Mouse (Mus musculus): ENCODE measurements around the gene Dync1i2. TPM values are rescaled to one million over a fixed set of nuclear protein-coding genes. Genes with fewer than 3 reads are reported as not detected.

Gene Dync1i2
- polyA plus RNA-seq, 1 experiment: 52.1 TPM

DNA sequence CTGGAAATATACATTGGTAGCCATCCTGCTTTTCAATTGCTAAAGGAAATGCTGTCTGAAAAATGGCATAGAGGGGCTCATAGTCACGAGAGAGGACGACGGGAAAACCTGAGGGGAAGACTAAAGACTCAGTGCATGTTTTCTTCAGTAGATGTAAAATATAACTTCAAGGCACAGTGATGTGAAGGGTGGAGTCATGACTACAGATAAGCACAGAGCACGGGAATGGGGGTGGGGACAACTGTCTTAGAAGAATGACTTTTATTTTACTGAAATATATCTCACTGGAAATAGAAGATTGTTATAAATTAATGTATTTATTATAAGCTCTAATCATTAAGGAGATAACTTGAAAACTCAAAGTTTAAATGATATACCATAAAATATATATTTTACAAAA lies 58.6 kb downstream of the Dync1i2 start:
- Histone ChIP-seq H3K36me3 (ENCODE audit: control insufficient read depth, insufficient read depth) (peaks cover 20% of the 10 kb centered on the region), H3K79me3 (ENCODE audit: low read depth) (no peaks in the 10 kb centered on the region)

DNA sequence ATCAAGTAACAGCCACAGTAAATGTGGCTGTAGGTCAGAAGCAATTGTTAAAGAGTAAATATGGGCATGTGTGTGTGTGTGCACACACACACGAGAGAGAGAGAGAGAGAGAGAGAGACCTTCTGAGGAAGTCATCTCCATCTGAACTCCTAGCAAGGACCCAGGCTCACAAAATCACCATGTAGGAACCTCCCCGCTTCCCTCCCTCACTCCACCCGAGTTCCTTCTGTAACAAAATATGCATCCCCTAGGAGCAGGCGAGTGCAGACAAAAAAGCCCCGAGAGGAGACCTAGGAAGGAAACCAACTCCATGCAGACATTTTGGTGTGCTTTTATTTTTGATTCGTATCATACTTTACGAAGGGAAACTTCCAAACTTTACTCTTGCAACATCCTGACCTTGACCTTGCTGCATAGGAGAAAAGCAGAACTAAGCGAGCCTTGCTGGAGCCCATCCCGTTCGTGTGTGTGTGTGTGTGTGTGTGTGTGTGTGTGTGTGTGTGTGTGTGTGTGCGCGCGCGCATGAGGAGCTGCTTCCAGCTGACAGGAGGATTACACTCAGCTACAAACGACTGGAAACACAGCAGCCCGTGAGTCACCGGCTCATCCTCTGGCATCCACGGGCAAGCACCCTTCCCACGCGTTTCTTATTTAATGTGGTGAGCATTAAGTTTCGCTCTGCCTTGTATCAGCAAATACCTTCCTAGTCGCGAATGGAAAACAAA lies 62.6 kb downstream of the Dync1i2 start:
- no peaks in the 10 kb centered on the region for H3K79me2 ChIP-seq (ENCODE audit: control insufficient read depth, insufficient read depth)
- no peak overlapping the region for H3ac ChIP-seq (ENCODE audit: control insufficient read depth, insufficient read length, low read depth)
- H3K36me3 ChIP-seq (ENCODE audit: control insufficient read depth, insufficient read depth): peaks cover 9% of the 10 kb centered on the region
- H3K79me3 ChIP-seq (ENCODE audit: low read depth): no peaks in the 10 kb centered on the region
- H3K27me3 ChIP-seq (ENCODE audit: control insufficient read depth, insufficient read depth, insufficient read length): no peaks in the 10 kb centered on the region
- TF ChIP-seq MYOG (IDR thresholded peaks at IDR 0.05; ENCODE audit: control insufficient read depth, extremely low read depth, insufficient read length) (no peak), MAX (IDR thresholded peaks at IDR 0.05) (no peak), CEBPB (IDR thresholded peaks at IDR 0.05; ENCODE audit: low read depth) (no peak), CTCF (IDR thresholded peaks at IDR 0.05; ENCODE audit: control insufficient read depth, insufficient read depth, insufficient read length) (no peak), MYOD1 (IDR thresholded peaks at IDR 0.05; ENCODE audit: control insufficient read depth, insufficient read length, low read depth) (no peak), FOSL1 (IDR thresholded peaks at IDR 0.05; ENCODE audit: insufficient read depth, low read length, poor library complexity, severe bottlenecking) (no peak), USF1 (IDR thresholded peaks at IDR 0.05; ENCODE audit: low read depth) (no peak)
- no peak overlapping the region for H3K4me3 ChIP-seq (ENCODE audit: insufficient read depth, poor library complexity, severe bottlenecking)

More for the DNA sequence above, 58.6 kb downstream of the Dync1i2 start:
- TF ChIP-seq CTCF (IDR thresholded peaks at IDR 0.05; ENCODE audit: control insufficient read depth, insufficient read depth, insufficient read length): no peak
- no peak for TF ChIP-seq CEBPB (IDR thresholded peaks at IDR 0.05; ENCODE audit: low read depth)
- no peak for TF ChIP-seq MYOG (IDR thresholded peaks at IDR 0.05; ENCODE audit: control insufficient read depth, extremely low read depth, insufficient read length)
- TF ChIP-seq FOSL1 (IDR thresholded peaks at IDR 0.05; ENCODE audit: insufficient read depth, low read length, poor library complexity, severe bottlenecking): no peak
- TF ChIP-seq USF1 (IDR thresholded peaks at IDR 0.05; ENCODE audit: low read depth): no peak
- TF ChIP-seq MYOD1 (IDR thresholded peaks at IDR 0.05; ENCODE audit: control insufficient read depth, insufficient read length, low read depth): no peak
- Histone ChIP-seq H3K4me3 (ENCODE audit: insufficient read depth, poor library complexity, severe bottlenecking) (no peak overlapping the region), H3ac (ENCODE audit: control insufficient read depth, insufficient read length, low read depth) (no peak overlapping the region), H3K79me2 (ENCODE audit: control insufficient read depth, insufficient read depth) (no peaks in the 10 kb centered on the region), H3K27me3 (ENCODE audit: control insufficient read depth, insufficient read depth, insufficient read length) (no peaks in the 10 kb centered on the region)

- no peak overlapping the region for H3K4me3 ChIP-seq (ENCODE audit: insufficient read depth, poor library complexity, severe bottlenecking)
- H3K79me3 ChIP-seq (ENCODE audit: low read depth): no peaks in the 10 kb centered on the region
- H3K27me3 ChIP-seq (ENCODE audit: control insufficient read depth, insufficient read depth, insufficient read length): no peaks in the 10 kb centered on the region
- no peak overlapping the region for H3ac ChIP-seq (ENCODE audit: control insufficient read depth, insufficient read length, low read depth)
- no peaks in the 10 kb centered on the region for H3K79me2 ChIP-seq (ENCODE audit: control insufficient read depth, insufficient read depth)
- TF ChIP-seq MYOG (IDR thresholded peaks at IDR 0.05; ENCODE audit: control insufficient read depth, extremely low read depth, insufficient read length) (no peak), MAX (IDR thresholded peaks at IDR 0.05) (no peak), MYOD1 (IDR thresholded peaks at IDR 0.05; ENCODE audit: control insufficient read depth, insufficient read length, low read depth) (no peak), USF1 (IDR thresholded peaks at IDR 0.05; ENCODE audit: low read depth) (no peak), FOSL1 (IDR thresholded peaks at IDR 0.05; ENCODE audit: insufficient read depth, low read length, poor library complexity, severe bottlenecking) (no peak), CEBPB (IDR thresholded peaks at IDR 0.05; ENCODE audit: low read depth) (no peak), CTCF (IDR thresholded peaks at IDR 0.05; ENCODE audit: control insufficient read depth, insufficient read depth, insufficient read length) (no peak)
- peaks cover 9% of the 10 kb centered on the region for H3K36me3 ChIP-seq (ENCODE audit: control insufficient read depth, insufficient read depth)
These were observed 64.2 kb downstream of the Dync1i2 start for GRCm38 (mm10) chr2:71275734-71276133.

- H3K4me3 ChIP-seq (ENCODE audit: insufficient read depth, poor library complexity, severe bottlenecking): no peak overlapping the region
- H3K79me2 ChIP-seq (ENCODE audit: control insufficient read depth, insufficient read depth): no peaks in the 10 kb centered on the region
- no peaks in the 10 kb centered on the region for H3K27me3 ChIP-seq (ENCODE audit: control insufficient read depth, insufficient read depth, insufficient read length)
- no peaks in the 10 kb centered on the region for H3K79me3 ChIP-seq (ENCODE audit: low read depth)
- TF ChIP-seq MYOG (IDR thresholded peaks at IDR 0.05; ENCODE audit: control insufficient read depth, extremely low read depth, insufficient read length) (no peak), USF1 (IDR thresholded peaks at IDR 0.05; ENCODE audit: low read depth) (no peak), CTCF (IDR thresholded peaks at IDR 0.05; ENCODE audit: control insufficient read depth, insufficient read depth, insufficient read length) (no peak), MAX (IDR thresholded peaks at IDR 0.05) (no peak), CEBPB (IDR thresholded peaks at IDR 0.05; ENCODE audit: low read depth) (no peak)
- peaks cover 9% of the 10 kb centered on the region for H3K36me3 ChIP-seq (ENCODE audit: control insufficient read depth, insufficient read depth)
- no peak overlapping the region for H3ac ChIP-seq (ENCODE audit: control insufficient read depth, insufficient read length, low read depth)
These were observed 67.6 kb downstream of the Dync1i2 start for GRCm38 (mm10) chr2:71278791-71279775.

DNA sequence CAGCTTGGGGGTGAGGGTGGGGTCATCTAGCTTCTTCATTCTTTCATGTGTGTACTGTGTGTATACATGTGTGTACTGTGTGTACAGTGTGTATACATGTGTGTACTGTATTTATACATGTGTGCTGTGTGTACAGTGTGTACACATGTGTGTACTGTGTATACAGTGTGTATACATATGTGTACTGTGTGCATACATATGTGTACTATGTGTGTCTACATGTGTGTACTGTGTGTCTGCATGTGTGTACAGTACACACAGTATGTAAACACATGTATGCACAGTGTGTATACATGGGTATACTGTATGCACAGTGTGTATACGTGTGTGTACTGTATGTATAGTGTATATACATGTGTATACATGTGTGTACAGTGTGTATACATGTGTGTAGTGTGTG lies 70.5 kb downstream of the Dync1i2 start:
- Histone ChIP-seq H3K4me3 (ENCODE audit: insufficient read depth, poor library complexity, severe bottlenecking) (no peak overlapping the region), H3K36me3 (ENCODE audit: control insufficient read depth, insufficient read depth) (no peaks in the 10 kb centered on the region), H3K27me3 (ENCODE audit: control insufficient read depth, insufficient read depth, insufficient read length) (no peaks in the 10 kb centered on the region), H3ac (ENCODE audit: control insufficient read depth, insufficient read length, low read depth) (no peak overlapping the region), H3K79me3 (ENCODE audit: low read depth) (no peaks in the 10 kb centered on the region), H3K79me2 (ENCODE audit: control insufficient read depth, insufficient read depth) (no peaks in the 10 kb centered on the region)
- TF ChIP-seq CEBPB (IDR thresholded peaks at IDR 0.05; ENCODE audit: low read depth): no peak
- no peak for TF ChIP-seq USF1 (IDR thresholded peaks at IDR 0.05; ENCODE audit: low read depth)
- no peak for TF ChIP-seq MAX (IDR thresholded peaks at IDR 0.05)
- no peak for TF ChIP-seq MYOD1 (IDR thresholded peaks at IDR 0.05; ENCODE audit: control insufficient read depth, insufficient read length, low read depth)
- TF ChIP-seq FOSL1 (IDR thresholded peaks at IDR 0.05; ENCODE audit: insufficient read depth, low read length, poor library complexity, severe bottlenecking): no peak
- TF ChIP-seq CTCF (IDR thresholded peaks at IDR 0.05; ENCODE audit: control insufficient read depth, insufficient read depth, insufficient read length): no peak
- no peak for TF ChIP-seq MYOG (IDR thresholded peaks at IDR 0.05; ENCODE audit: control insufficient read depth, extremely low read depth, insufficient read length)
